Mouse (Mus musculus) ovary, adult 18-20 months (tissue): Measurements from ENCODE around the gene Rora.
A peak's percentile ranks its signal among the peaks of the same experiment; 100 is the strongest.
"Not testable (repeated sequence)": the region's sequence is repeated elsewhere in the genome, so short reads cannot be mapped to it uniquely, and the experiment has no call there.

Experiments
- DNase-seq: peaks from one replicate; pipeline ENCODE4 v3.0.0; 2022; ENCODE audit warnings: low spot score, mixed read lengths

Rora gene

GRCm38 (mm10) chr9:69090749-69091270 is 437.2 kb downstream of the Rora start:
- DNase-seq: no peak

GRCm38 (mm10) chr9:69092119-69093013 is 438.8 kb downstream of the Rora start:
- DNase-seq: peak; percentile 93

GRCm38 (mm10) chr9:69100153-69100756 is 446.7 kb downstream of the Rora start:
- DNase-seq: not testable (repeated sequence)

DNA sequence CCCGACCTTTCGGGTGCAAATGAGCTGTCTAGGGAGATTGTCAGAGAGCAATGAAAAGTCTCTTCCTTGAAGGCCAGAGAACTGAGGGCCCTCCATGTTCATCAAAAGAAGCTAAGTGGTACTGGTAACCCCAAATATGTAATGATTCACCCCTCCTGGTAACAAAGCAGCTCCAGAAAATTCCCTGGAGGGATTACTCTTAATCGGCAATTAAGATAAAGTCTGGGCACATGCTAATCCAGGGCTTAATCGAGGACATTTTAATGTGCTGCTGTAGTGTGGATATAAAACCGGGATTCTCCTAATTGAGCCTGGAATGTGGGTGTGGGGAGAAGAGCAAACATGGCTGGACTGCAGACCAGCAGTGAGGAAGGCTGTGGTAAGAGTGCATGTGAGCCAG is 450.7 kb downstream of the Rora start:
- DNase-seq: no peak

DNA sequence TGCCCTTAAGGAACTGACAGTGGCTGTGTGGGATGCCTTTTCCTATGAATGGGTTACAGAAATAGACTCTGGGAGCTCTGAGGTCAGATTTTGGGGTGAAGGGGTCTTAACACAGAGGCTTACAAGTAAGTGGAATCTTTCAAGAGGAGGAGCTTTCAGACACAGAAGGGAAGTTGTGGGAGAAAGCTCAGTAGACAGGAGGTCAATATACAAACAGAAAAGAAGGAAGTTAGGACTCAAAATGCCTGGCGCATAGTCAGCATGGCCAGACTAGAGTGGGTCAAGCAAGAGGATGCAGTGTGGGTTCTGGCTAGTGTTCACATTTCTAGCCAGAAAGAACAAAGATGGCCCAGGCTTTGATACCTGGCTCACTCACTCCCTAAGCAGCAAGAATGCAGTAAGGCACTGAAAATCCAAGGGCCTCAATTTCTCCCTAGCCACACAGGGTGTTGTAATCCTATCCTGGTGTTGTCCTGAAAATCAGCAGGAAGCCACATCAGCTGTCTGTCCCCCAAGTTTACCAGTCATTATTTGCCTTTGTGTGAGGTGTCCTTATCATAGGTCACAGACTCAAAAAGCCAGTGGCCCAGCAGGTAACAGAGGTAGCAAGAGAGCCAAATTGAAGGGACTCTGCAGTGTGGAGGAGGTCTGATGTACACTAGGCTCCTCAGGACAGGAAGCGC is 456.2 kb downstream of the Rora start:
- no peak for DNase-seq

DNA sequence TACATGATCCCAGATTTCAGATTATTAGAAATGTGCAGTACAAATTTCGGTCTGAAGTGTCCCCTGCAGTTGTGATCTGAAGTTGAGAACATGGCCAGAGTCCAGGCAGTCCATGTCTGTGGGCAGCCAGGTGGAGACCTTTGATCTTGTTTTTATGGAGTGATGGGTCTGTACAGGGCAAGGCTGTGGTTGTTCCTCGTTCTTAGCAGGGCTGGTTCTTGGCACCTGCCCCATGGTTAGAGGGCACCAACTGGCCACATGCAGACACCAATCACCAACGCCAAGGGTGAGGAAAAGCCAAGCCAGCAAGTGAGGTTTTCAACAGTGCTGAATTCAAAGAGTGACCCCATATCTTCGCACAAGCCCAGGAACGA is 456.7 kb downstream of the Rora start:
- DNase-seq: no peak

DNA sequence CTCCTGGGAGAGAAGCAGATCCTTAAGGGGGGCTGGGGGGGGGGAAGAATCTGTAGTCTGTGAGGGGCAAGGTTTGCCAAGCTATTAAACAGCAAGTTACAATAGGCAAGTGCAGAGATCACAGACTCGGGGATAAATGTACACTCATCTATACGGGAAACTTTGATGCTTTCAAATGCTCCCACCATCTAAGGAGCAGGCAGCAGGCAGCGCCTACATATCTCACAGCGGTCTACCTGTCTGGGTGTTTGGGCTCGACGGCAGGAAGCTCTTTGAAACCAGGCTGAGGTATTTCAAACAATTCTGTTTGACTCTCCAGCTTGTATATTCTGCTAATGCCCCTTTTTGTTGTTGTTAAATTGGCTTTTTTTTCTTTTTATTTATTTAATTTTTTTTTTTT is 457.1 kb downstream of the Rora start:
- DNase-seq: no peak

- no peak for DNase-seq
Observed at GRCm38 (mm10) chr9:69111539-69111938, 458.0 kb downstream of the Rora start.

GRCm38 (mm10) chr9:69114429-69114984 is 460.9 kb downstream of the Rora start:
- no peak for DNase-seq

GRCm38 (mm10) chr9:69116740-69117139 is 463.2 kb downstream of the Rora start:
- no peak for DNase-seq

DNA sequence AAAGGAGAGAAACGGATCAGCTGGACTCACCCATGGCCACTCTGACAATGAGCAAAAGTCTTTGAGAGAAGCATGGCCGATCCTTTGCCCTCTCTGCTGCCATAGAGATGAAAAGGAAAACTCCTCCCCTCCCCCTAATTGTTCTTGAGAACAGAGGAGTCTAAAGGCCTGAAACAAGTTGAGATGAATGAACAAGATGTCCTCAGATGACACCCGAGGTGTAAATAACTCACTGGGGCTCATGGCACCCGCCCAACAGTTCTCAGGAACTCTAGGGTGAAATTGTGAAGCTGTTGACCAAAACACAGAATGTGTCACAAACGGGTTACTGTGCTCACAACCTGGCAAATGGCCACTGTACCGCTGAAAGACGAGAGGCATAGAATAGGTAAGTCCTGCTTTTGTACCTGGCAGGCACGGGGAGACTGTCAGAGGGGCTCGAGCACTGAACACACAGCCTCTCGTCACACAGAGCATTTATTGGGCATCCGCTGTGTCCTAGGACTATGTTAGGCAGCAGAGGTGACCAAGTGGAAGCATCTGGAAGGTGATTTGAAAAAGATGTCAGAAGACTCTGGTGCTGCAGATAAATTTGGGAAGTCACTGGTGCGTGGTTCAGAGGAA is 467.6 kb downstream of the Rora start:
- peak; percentile 2 for DNase-seq

DNA sequence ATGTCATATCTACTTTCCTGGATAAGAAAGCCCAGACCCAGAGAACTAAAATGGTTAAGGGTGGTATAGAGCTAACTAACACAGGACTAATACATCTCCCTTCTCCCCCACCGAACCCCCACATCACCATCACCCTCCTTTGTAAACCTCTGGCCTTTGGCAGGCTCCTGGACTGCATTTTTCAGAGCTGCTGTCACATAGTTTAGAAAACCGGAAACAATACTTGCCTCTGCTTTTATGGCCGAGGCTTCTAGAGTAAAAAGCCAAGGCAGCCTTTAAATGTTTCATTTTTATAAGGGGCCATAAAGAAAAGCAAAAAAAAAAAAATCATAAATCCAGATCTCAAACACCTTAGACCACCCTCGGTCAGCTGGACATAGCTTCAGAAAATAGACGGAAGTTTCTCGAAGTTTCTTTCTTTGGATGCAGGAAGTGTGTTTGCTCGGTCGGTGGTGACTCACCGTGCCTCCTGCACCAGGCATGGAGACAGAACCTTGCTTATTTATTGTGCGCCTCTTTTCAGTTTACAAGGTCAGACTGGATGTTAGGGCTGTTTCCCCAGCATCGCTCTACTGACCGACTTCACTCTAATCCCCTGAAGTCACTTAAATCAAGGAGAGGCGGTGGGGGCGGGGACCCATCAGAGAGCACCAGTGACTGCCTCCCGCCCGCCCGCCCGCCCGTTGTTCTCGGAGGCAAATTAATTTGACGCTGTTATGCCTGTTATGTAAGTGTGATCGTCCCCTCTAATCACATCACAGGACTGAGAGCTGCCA is 471.6 kb downstream of the Rora start:
- DNase-seq: no peak

DNA sequence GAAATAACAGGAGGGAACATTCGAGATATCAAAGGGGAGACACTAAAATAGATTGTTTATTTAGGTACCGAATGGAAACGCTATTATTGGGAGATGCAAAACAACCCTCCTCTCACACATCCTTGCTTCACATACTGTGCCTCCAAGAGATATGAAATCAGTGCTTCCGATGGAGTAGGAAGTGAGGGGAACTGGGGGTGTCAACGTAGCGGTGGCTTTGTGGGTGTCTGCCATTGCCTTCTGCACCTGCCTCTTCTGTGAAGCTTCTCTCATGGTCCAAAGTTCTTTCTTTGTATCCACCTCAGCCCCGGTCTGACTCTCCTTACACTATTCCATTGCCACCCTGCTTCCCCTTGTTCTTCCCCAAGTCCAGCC is 472.2 kb downstream of the Rora start:
- no peak for DNase-seq

- no peak for DNase-seq
Observed at GRCm38 (mm10) chr9:69126595-69126994, 473.0 kb downstream of the Rora start.

- no peak for DNase-seq
Observed at GRCm38 (mm10) chr9:69128335-69128734, 474.7 kb downstream of the Rora start.

- DNase-seq: no peak
Observed at GRCm38 (mm10) chr9:69132995-69133394, 479.4 kb downstream of the Rora start.

DNA sequence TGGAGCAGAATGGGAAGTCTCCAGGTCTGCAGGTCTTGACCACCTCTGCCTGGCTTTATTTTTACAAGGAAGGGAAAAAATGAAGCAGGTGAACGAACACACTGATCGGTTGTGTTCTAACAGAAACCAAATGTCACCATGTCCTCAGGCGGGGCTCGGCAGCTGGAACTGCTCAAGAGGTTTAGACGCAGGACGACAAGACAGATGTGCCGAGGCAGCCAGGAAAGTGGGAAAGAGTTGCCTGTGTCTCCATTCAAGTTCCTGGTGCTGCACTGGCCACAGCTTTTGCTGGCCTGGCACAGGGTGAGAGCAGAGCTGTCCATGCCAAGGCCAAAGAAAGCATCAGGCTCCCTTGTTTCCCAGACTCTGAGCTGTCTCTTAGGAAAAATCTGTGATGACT is 480.1 kb downstream of the Rora start:
- DNase-seq: no peak

GRCm38 (mm10) chr9:69134604-69135003 is 481.0 kb downstream of the Rora start:
- DNase-seq: no peak

GRCm38 (mm10) chr9:69136821-69137220 is 483.2 kb downstream of the Rora start:
- DNase-seq: no peak

DNA sequence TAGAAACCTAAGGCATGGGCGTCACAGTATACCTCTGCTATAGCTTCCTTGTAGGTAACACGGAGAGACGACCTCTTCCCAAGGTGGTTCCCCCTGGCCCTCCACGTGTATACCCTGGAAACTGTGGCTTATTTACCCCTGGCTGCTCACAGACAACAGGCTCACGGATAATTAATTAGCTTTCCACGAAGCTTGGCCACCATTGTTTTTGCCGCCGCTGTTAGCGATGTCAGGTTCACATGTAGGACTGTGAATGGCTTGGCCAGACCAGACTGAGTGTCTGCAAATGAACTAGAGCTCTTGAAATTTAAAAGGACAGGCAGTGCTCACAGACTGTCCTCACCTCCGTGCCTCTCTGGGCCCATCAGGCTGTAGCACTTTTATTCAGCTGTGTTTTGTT is 483.8 kb downstream of the Rora start:
- DNase-seq: no peak

DNA sequence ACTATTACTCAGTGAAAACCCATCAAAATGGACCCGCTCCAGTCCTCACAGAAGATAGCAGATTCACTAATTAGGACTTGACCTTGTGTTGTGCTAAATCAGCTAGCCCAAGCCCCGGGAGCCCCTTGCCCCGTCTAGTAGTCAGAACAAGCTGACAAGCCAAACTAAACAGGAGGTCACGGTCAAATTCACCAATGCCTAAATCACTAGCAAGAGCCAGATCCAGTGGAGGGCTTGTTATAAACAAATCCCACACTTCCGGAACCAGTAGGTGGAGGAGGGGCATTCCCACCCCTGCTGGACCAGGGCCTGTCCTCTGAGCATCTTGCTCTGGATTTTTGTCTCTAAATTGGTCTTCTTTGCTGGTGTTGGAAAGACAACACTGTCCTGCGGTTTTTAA is 486.6 kb downstream of the Rora start:
- no peak for DNase-seq
